In genomic region chr3:9593832-9594231, GRCm38 (mm10) we compare ENCODE assay signal across 9 mouse cellular contexts. TPM values are rescaled to one million over a fixed set of nuclear protein-coding genes. Genes with fewer than 3 reads are reported as not detected.
DNase-seq lines count a peak whose midpoint lies in the region; ATAC-seq and TF ChIP-seq lines count a peak whose summit lies in the region.
"Had no signal": no experiment of that assay in that cellular context is flagged by ENCODE, and none has a peak within 500 bp of the region (broad histone marks: within the 10 kb centered on the region; RNA-seq: fewer than 3 reads in every experiment).

No protein-coding gene starts in this region.

- H3K9me3 ChIP-seq in limb, embryonic 14.5 days (ENCODE audit: control insufficient read depth, low read length): no peaks in the 10 kb centered on the region
- no peaks in the 10 kb centered on the region for H3K9me3 ChIP-seq in limb, embryonic 10.5 days (replicated peaks)
- no peaks in the 10 kb centered on the region for H3K9me3 ChIP-seq in liver, embryonic 14.5 days (ENCODE audit: control insufficient read depth, low read length)
- H3K9me3 ChIP-seq: embryonic facial prominence, embryonic 15.5 days had no signal

- no peak for TF ChIP-seq POLR2A in limb, embryonic 14.5 days (IDR thresholded peaks at IDR 0.05; ENCODE audit: borderline replicate concordance, extremely low read depth, insufficient read depth, insufficient read length)

- H3K4me2 ChIP-seq in limb, embryonic 14.5 days (replicated peaks; ENCODE audit: low read depth, low read length, severe bottlenecking): no peak overlapping the region
- no peak overlapping the region for H3K4me2 ChIP-seq in liver, embryonic 14.5 days (ENCODE audit: low read depth)
- H3K4me2 ChIP-seq: embryonic facial prominence, embryonic 15.5 days had no signal

- no peak overlapping the region for H3K9ac ChIP-seq in limb, embryonic 14.5 days (ENCODE audit: low read depth, low read length, severe bottlenecking)
- no peak overlapping the region for H3K9ac ChIP-seq in liver, embryonic 14.5 days (replicated peaks)
- H3K9ac ChIP-seq: embryonic facial prominence, embryonic 15.5 days had no signal

- H3K4me1 ChIP-seq in limb, embryonic 14.5 days (ENCODE audit: control insufficient read depth, insufficient read depth, low read length): no peaks in the 10 kb centered on the region
- H3K4me1 ChIP-seq in limb, embryonic 10.5 days: peaks cover 16% of the 10 kb centered on the region
- H3K4me1 ChIP-seq in liver, embryonic 14.5 days (replicated peaks; ENCODE audit: control insufficient read depth in 2 of 2, insufficient read depth in 2 of 2, low read length in 1 of 2): peaks cover 0 to 9% of the 10 kb centered on the region in 2 experiments; a peak in 2 of 4 replicates
- H3K4me1 ChIP-seq: embryonic facial prominence, embryonic 15.5 days had no signal

- intact Hi-C loops in gastrocnemius, postnatal 14 days (cut with DNase I; ENCODE audit: low total_unique reads): loop anchor here (5.0 kb wide), 1 partner anchor 192 kb away; no protein-coding TSS in a partner anchor

- no peak for ATAC-seq in limb, embryonic 14.5 days (ENCODE audit: low FRiP score, low read depth)
- ATAC-seq in liver, embryonic 14.5 days (ENCODE audit: insufficient read depth): peak; percentile 59; the same call in 1 of the 2 replicates

- no peak for TF ChIP-seq EP300 in liver, embryonic 14.5 days (IDR thresholded peaks at IDR 0.05; ENCODE audit: low read depth)

- H3K27ac ChIP-seq in limb, embryonic 14.5 days (replicated peaks; ENCODE audit: low read depth, low read length): no peak overlapping the region
- H3K27ac ChIP-seq in limb, embryonic 10.5 days: no peak overlapping the region
- H3K27ac ChIP-seq in liver, embryonic 14.5 days: no peak overlapping the region
- H3K27ac ChIP-seq: embryonic facial prominence, embryonic 15.5 days had no signal

- no peak overlapping the region for H3K4me3 ChIP-seq in limb, embryonic 14.5 days (replicated peaks; ENCODE audit: low read length)
- H3K4me3 ChIP-seq in limb, embryonic 10.5 days: no peak overlapping the region
- no peak overlapping the region for H3K4me3 ChIP-seq in liver, embryonic 14.5 days (ENCODE audit: insufficient read depth in 1 of 2, low read depth in 2 of 2, low read length in 2 of 2)
- H3K4me3 ChIP-seq: embryonic facial prominence, embryonic 15.5 days had no signal

- DNase-seq in adrenal gland, postnatal 14 days: peak; percentile 46
- no peak for DNase-seq in adrenal gland, adult 18-20 months (ENCODE audit: low spot score in 2 of 2)
- peak; percentile 69 for DNase-seq in limb, embryonic 14.5 days (ENCODE audit: low spot score)
- no peak for DNase-seq in limb, embryonic 10.5 days (ENCODE audit: low spot score)
- DNase-seq in cerebellum, postnatal 36 days: peak; percentile 47 to 48
- DNase-seq in liver, embryonic 14.5 days (ENCODE audit: low read depth in 3 of 3, low spot score in 3 of 3): no peak
- no peak for DNase-seq in Muller cell, postnatal 12 days (ENCODE audit: inconsistent ontology term)
- DNase-seq in gastrocnemius, postnatal 14 days: no peak

- WGBS in limb, embryonic 14.5 days: 86% methylated on average over 2 of the region's 2 CpGs
- 80% methylated on average over 2 of the region's 2 CpGs for WGBS in limb, embryonic 10.5 days
- 42% methylated on average over 2 of the region's 2 CpGs for WGBS in liver, embryonic 14.5 days (ENCODE audit: insufficient replicate concordance)

- no peaks in the 10 kb centered on the region for H3K27me3 ChIP-seq in limb, embryonic 14.5 days (ENCODE audit: control insufficient read depth, insufficient read depth, low read length)
- H3K27me3 ChIP-seq in limb, embryonic 10.5 days (ENCODE audit: low read depth, poor library complexity, severe bottlenecking): no peaks in the 10 kb centered on the region
- H3K27me3 ChIP-seq in liver, embryonic 14.5 days (ENCODE audit: control insufficient read depth, insufficient read depth, low read length): no peaks in the 10 kb centered on the region
- H3K27me3 ChIP-seq: embryonic facial prominence, embryonic 15.5 days had no signal

- H3K36me3 ChIP-seq in limb, embryonic 14.5 days (ENCODE audit: control insufficient read depth, insufficient read depth, low read length): no peaks in the 10 kb centered on the region
- H3K36me3 ChIP-seq in limb, embryonic 10.5 days: no peaks in the 10 kb centered on the region; the same call in 1 of the 2 replicates
- H3K36me3 ChIP-seq in liver, embryonic 14.5 days (replicated peaks; ENCODE audit: control insufficient read depth, insufficient read depth, low read depth): no peaks in the 10 kb centered on the region
- H3K36me3 ChIP-seq: embryonic facial prominence, embryonic 15.5 days had no signal

- TF ChIP-seq CTCF in liver, embryonic 14.5 days (IDR thresholded peaks at IDR 0.05; ENCODE audit: low read depth): peak; percentile 69

RNA-seq across cellular contexts. Expression of gene Zfp704, which starts 16.1 kb away (rescaled TPM):
- total RNA-seq in adrenal gland, postnatal 14 days (2021): 14.6 and 15.1 TPM in 2 replicates
- total RNA-seq in adrenal gland, adult 18-20 months (2021): 10 to 100 TPM; 10.6 to 12.5 TPM
- polyA plus RNA-seq in limb, embryonic 14.5 days (2012; rRNA removed): 13.4 and 13.8 TPM in 2 replicates
- polyA plus RNA-seq in limb, embryonic 14.5 days (2014; fragmentation: Nextera tagmentation; extraction: Ambion mirVana): 13.4 and 14.3 TPM in 2 replicates
- polyA plus RNA-seq in limb, embryonic 10.5 days (2016; fragmentation: Nextera tagmentation; extraction: Ambion mirVana): 8.8 and 10.1 TPM in 2 replicates
- polyA plus RNA-seq in liver, embryonic 14.5 days (2012; rRNA removed): 0.87 and 1.1 TPM in 2 replicates
- 0.94 and 0.95 TPM in 2 replicates for polyA plus RNA-seq in liver, embryonic 14.5 days (2014; fragmentation: Nextera tagmentation; extraction: Ambion mirVana)
- 1 to 10 TPM; 6.9 to 9.5 TPM for total RNA-seq in gastrocnemius, postnatal 14 days (2021)

Comparison
In these comparisons a context has a peak if more than half of its experiments do, and no peak if none do; other contexts are left out.
1. DNase-seq: peak in adrenal gland, postnatal 14 days (single experiment), limb, embryonic 14.5 days (single experiment) and cerebellum, postnatal 36 days (2 of 2); none in adrenal gland, adult 18-20 months (0 of 2), limb, embryonic 10.5 days (single experiment), liver, embryonic 14.5 days (0 of 3), Muller cell, postnatal 12 days (single experiment) and gastrocnemius, postnatal 14 days (single experiment).